Mouse (Mus musculus): ENCODE results near the gene Pcca. TPM values are rescaled to one million over a fixed set of nuclear protein-coding genes. Genes with fewer than 3 reads are reported as not detected.

Gene Pcca
- total and polyA plus RNA-seq, 3 experiments = 38.6 to 102 (median 86.0) TPM

- Histone ChIP-seq H3K36me3 (ENCODE audit: control insufficient read depth, insufficient read depth, low read length) (no peaks in the 10 kb centered on the region), H3K4me1 (ENCODE audit: control insufficient read depth, insufficient read depth, low read length) (no peaks in the 10 kb centered on the region; the same call in 1 of the 2 replicates), H3K79me2 (replicated peaks; ENCODE audit: control insufficient read depth, insufficient read depth, low read length) (no peaks in the 10 kb centered on the region), H3K27ac (no peak overlapping the region), H3K27me3 (ENCODE audit: control insufficient read depth, insufficient read depth, low read length) (no peaks in the 10 kb centered on the region), H3K4me3 (no peak overlapping the region), H3K9ac (ENCODE audit: low read depth, low read length) (no peak overlapping the region)
- DNase-seq = peak in 1 of 2 experiments; percentile 14
- 48% methylated on average over 4 of the region's 4 CpGs for WGBS
- no peak for TF ChIP-seq POLR2A (IDR thresholded peaks at IDR 0.05; ENCODE audit: insufficient read depth, low read depth, low read length)
- TF ChIP-seq EP300 (IDR thresholded peaks at IDR 0.05; ENCODE audit: insufficient read depth, low read depth, low read length) = no peak
- no peak for TF ChIP-seq CTCF (IDR thresholded peaks at IDR 0.05)
- intact Hi-C loops (cut with DNase I) = loop anchor here (5.0 kb wide), 1 partner anchor 115 kb away; no protein-coding TSS in a partner anchor
Observed at GRCm38 (mm10) chr14:122867531-122868285, 333.6 kb downstream of the Pcca start.

- no peaks in the 10 kb centered on the region; the same call in 1 of the 2 replicates for H3K4me1 ChIP-seq (ENCODE audit: control insufficient read depth, insufficient read depth, low read length)
- H3K9ac ChIP-seq (ENCODE audit: low read depth, low read length) = no peak overlapping the region
- no peak for DNase-seq
- WGBS = 83% methylated on average over 6 of the region's 6 CpGs
- TF ChIP-seq POLR2A (IDR thresholded peaks at IDR 0.05; ENCODE audit: insufficient read depth, low read depth, low read length) = no peak
- TF ChIP-seq EP300 (IDR thresholded peaks at IDR 0.05; ENCODE audit: insufficient read depth, low read depth, low read length) = no peak
- no peak for TF ChIP-seq CTCF (IDR thresholded peaks at IDR 0.05)
- no peaks in the 10 kb centered on the region for H3K79me2 ChIP-seq (replicated peaks; ENCODE audit: control insufficient read depth, insufficient read depth, low read length)
- H3K27me3 ChIP-seq (ENCODE audit: control insufficient read depth, insufficient read depth, low read length) = no peaks in the 10 kb centered on the region
- intact Hi-C loops (cut with DNase I) = loop anchor here (5.0 to 10.0 kb wide), 2 partner anchors 118 to 805 kb away; no protein-coding TSS in a partner anchor
- no peak overlapping the region for H3K27ac ChIP-seq
- H3K36me3 ChIP-seq (ENCODE audit: control insufficient read depth, insufficient read depth, low read length) = no peaks in the 10 kb centered on the region
- no peak overlapping the region for H3K4me3 ChIP-seq
Observed at GRCm38 (mm10) chr14:122869831-122870230, 335.7 kb downstream of the Pcca start.

- Histone ChIP-seq H3K9ac (ENCODE audit: low read depth, low read length) (no peak overlapping the region), H3K4me3 (no peak overlapping the region), H3K36me3 (ENCODE audit: control insufficient read depth, insufficient read depth, low read length) (no peaks in the 10 kb centered on the region), H3K4me1 (ENCODE audit: control insufficient read depth, insufficient read depth, low read length) (no peaks in the 10 kb centered on the region; the same call in 1 of the 2 replicates), H3K79me2 (replicated peaks; ENCODE audit: control insufficient read depth, insufficient read depth, low read length) (no peaks in the 10 kb centered on the region), H3K27ac (no peak overlapping the region), H3K27me3 (ENCODE audit: control insufficient read depth, insufficient read depth, low read length) (no peaks in the 10 kb centered on the region)
- TF ChIP-seq POLR2A (IDR thresholded peaks at IDR 0.05; ENCODE audit: insufficient read depth, low read depth, low read length) (no peak), CTCF (IDR thresholded peaks at IDR 0.05) (no peak), EP300 (IDR thresholded peaks at IDR 0.05; ENCODE audit: insufficient read depth, low read depth, low read length) (no peak)
- DNase-seq = no peak
- WGBS = 58% methylated on average over 4 of the region's 4 CpGs
- intact Hi-C loops (cut with DNase I) = loop anchor here (10.0 kb wide), 1 partner anchor 807 kb away; no protein-coding TSS in a partner anchor
Observed at GRCm38 (mm10) chr14:122871841-122872580, 337.9 kb downstream of the Pcca start.

- Histone ChIP-seq H3K27me3 (ENCODE audit: control insufficient read depth, insufficient read depth, low read length) (no peaks in the 10 kb centered on the region), H3K36me3 (ENCODE audit: control insufficient read depth, insufficient read depth, low read length) (no peaks in the 10 kb centered on the region), H3K4me3 (no peak overlapping the region), H3K27ac (no peak overlapping the region), H3K4me1 (ENCODE audit: control insufficient read depth, insufficient read depth, low read length) (no peaks in the 10 kb centered on the region; the same call in 1 of the 2 replicates), H3K9ac (ENCODE audit: low read depth, low read length) (no peak overlapping the region), H3K79me2 (replicated peaks; ENCODE audit: control insufficient read depth, insufficient read depth, low read length) (no peaks in the 10 kb centered on the region)
- intact Hi-C loops (cut with DNase I) = loop anchor here (10.0 kb wide), 1 partner anchor 808 kb away; no protein-coding TSS in a partner anchor
- TF ChIP-seq POLR2A (IDR thresholded peaks at IDR 0.05; ENCODE audit: insufficient read depth, low read depth, low read length) (no peak), CTCF (IDR thresholded peaks at IDR 0.05) (no peak), EP300 (IDR thresholded peaks at IDR 0.05; ENCODE audit: insufficient read depth, low read depth, low read length) (no peak)
- no peak for DNase-seq
- WGBS = 81% methylated on average over 6 of the region's 6 CpGs
Observed at GRCm38 (mm10) chr14:122872612-122873011, 338.5 kb downstream of the Pcca start.

GRCm38 (mm10) chr14:122875056-122875455 lies 340.9 kb downstream of the Pcca start:
- H3K79me2 ChIP-seq (replicated peaks; ENCODE audit: control insufficient read depth, insufficient read depth, low read length) = no peaks in the 10 kb centered on the region
- no peaks in the 10 kb centered on the region for H3K27me3 ChIP-seq (ENCODE audit: control insufficient read depth, insufficient read depth, low read length)
- no peaks in the 10 kb centered on the region for H3K36me3 ChIP-seq (ENCODE audit: control insufficient read depth, insufficient read depth, low read length)
- WGBS = 79% methylated on average over 8 of the region's 8 CpGs
- no peak overlapping the region for H3K27ac ChIP-seq
- TF ChIP-seq CTCF (IDR thresholded peaks at IDR 0.05) = no peak
- TF ChIP-seq POLR2A (IDR thresholded peaks at IDR 0.05; ENCODE audit: insufficient read depth, low read depth, low read length) = no peak
- no peak for TF ChIP-seq EP300 (IDR thresholded peaks at IDR 0.05; ENCODE audit: insufficient read depth, low read depth, low read length)
- no peaks in the 10 kb centered on the region for H3K4me1 ChIP-seq (ENCODE audit: control insufficient read depth, insufficient read depth, low read length)
- intact Hi-C loops (cut with DNase I) = loop anchor here (10.0 kb wide), 1 partner anchor 810 kb away; no protein-coding TSS in a partner anchor
- H3K4me3 ChIP-seq = no peak overlapping the region
- H3K9ac ChIP-seq (ENCODE audit: low read depth, low read length) = no peak overlapping the region
- DNase-seq = no peak
